Mouse (Mus musculus) thymus, adult 2 months (tissue): ENCODE data around the gene Rccd1. TPM values are rescaled to one million over a fixed set of nuclear protein-coding genes. Genes with fewer than 3 reads are reported as not detected.

Source experiments
- DNase-seq: peaks from one replicate; pipeline ENCODE4 v3.0.0; 2021
- H3K27ac ChIP-seq: fragments of 200-500 bp; 2 replicates; pipeline ENCODE4 v1.5.1; 2012; ENCODE audit warnings: low read length, control low read depth; ENCODE audit not compliant: control insufficient read depth, insufficient read depth
- H3K27me3 ChIP-seq: fragments of 200-500 bp; 2 replicates; pipeline ENCODE4 v1.6.1; 2012; ENCODE audit warnings: mild to moderate bottlenecking, low read length, moderate library complexity, mixed read lengths; ENCODE audit not compliant: control insufficient read depth, insufficient read depth
- H3K36me3 ChIP-seq: fragments of 200-500 bp; 2 replicates; pipeline ENCODE4 v1.6.1; 2012; ENCODE audit warnings: mild to moderate bottlenecking, low read length, moderate library complexity; ENCODE audit not compliant: control insufficient read depth, insufficient read depth
- H3K4me1 ChIP-seq: fragments of 200-500 bp; replicated peaks from 2 replicates; pipeline ENCODE4 v1.6.1; 2012; ENCODE audit warnings: low read length; ENCODE audit not compliant: control insufficient read depth, insufficient read depth
- H3K4me3 ChIP-seq: fragments of 200-500 bp; 2 replicates; pipeline ENCODE4 v1.5.1; 2012; ENCODE audit warnings: mild to moderate bottlenecking, low read length, control low read depth, moderate library complexity; ENCODE audit not compliant: control insufficient read depth, insufficient read depth
- CTCF ChIP-seq: fragments of 200-500 bp; IDR thresholded peaks from 2 replicates; pipeline ENCODE4 v1.5.1; 2012; ENCODE audit warnings: mild to moderate bottlenecking, control low read depth, low read length, moderate library complexity, borderline replicate concordance; ENCODE audit not compliant: control insufficient read depth, poor library complexity, insufficient read depth; ENCODE audit errors: extremely low read depth
- POLR2A ChIP-seq: fragments of 200-500 bp; IDR thresholded peaks from 2 replicates; pipeline ENCODE4 v1.6.1; 2012; ENCODE audit warnings: mild to moderate bottlenecking, low read length, control low read depth, moderate library complexity; ENCODE audit not compliant: control insufficient read depth, poor library complexity, insufficient read depth; ENCODE audit errors: extremely low read depth
- WGBS: fragments of 180-500 bp; shearing (Covaris S2); methylation state at CpG from one replicate; pipeline ENCODE4 v1.1.7; 2018; 5-methylcytosine and 5-hydroxymethylcytosine counted together
- polyA plus RNA-seq: library from polyadenylated mRNA; depleted of rRNA; stranded (reverse); fragments of >200 nt; gene quantifications from 2 replicates; pipeline ENCODE4 v1.2.3, GENCODE M21; 2012

The Rccd1 gene
- polyA plus RNA-seq, 1 experiment: 20.4 TPM

- under 1% methylated on average over 31 of the region's 31 CpGs for WGBS
- DNase-seq: peak; percentile 84
- TF ChIP-seq CTCF: 0 out of 2 replicates have a peak, but pooled peaks have one; percentile 30
- TF ChIP-seq POLR2A: no peak
Observed at GRCm38 (mm10) chr7:80370649-80371040, 46.4 kb upstream of the Rccd1 start.

GRCm38 (mm10) chr7:80369967-80370431 lies 45.7 kb upstream of the Rccd1 start:
- H3K27ac ChIP-seq: peak overlapping the region; percentile 71
- no peak for TF ChIP-seq CTCF
- no peak for TF ChIP-seq POLR2A
- peak overlapping the region; percentile 65 for H3K4me3 ChIP-seq
- DNase-seq: peak; percentile 31
- peaks cover 48% of the 10 kb centered on the region for H3K4me1 ChIP-seq
- no peaks in the 10 kb centered on the region for H3K27me3 ChIP-seq
- H3K36me3 ChIP-seq: peaks cover 16% of the 10 kb centered on the region
- WGBS: 2% methylated on average over 4 of the region's 4 CpGs

More at GRCm38 (mm10) chr7:80370649-80371040, 46.4 kb upstream of the Rccd1 start:
- Histone ChIP-seq H3K27me3 (no peaks in the 10 kb centered on the region), H3K4me3 (peak overlapping the region; percentile 65), H3K36me3 (peaks cover 16% of the 10 kb centered on the region), H3K4me1 (peaks cover 55% of the 10 kb centered on the region), H3K27ac (peak overlapping the region; percentile 71)

GRCm38 (mm10) chr7:80369461-80369860 lies 45.2 kb upstream of the Rccd1 start:
- Histone ChIP-seq H3K27ac (peak overlapping the region; percentile 59), H3K4me1 (peaks cover 43% of the 10 kb centered on the region), H3K4me3 (peak overlapping the region; percentile 10), H3K36me3 (peaks cover 16% of the 10 kb centered on the region), H3K27me3 (no peaks in the 10 kb centered on the region)
- DNase-seq: no peak
- no peak for TF ChIP-seq POLR2A
- no peak for TF ChIP-seq CTCF
- 50% methylated on average over 5 of the region's 5 CpGs for WGBS

- H3K4me1 ChIP-seq: peaks cover 37% of the 10 kb centered on the region
- WGBS: 36% methylated on average over 20 of the region's 20 CpGs
- H3K27ac ChIP-seq: peak overlapping the region; percentile 74
- DNase-seq: peak; percentile 26
- TF ChIP-seq CTCF: no peak
- no peak for TF ChIP-seq POLR2A
- H3K36me3 ChIP-seq: peaks cover 18% of the 10 kb centered on the region
- H3K4me3 ChIP-seq: peak overlapping the region; percentile 28
- H3K27me3 ChIP-seq: no peaks in the 10 kb centered on the region
Observed at GRCm38 (mm10) chr7:80368635-80369421, 44.6 kb upstream of the Rccd1 start.

GRCm38 (mm10) chr7:80368009-80368408 lies 43.8 kb upstream of the Rccd1 start:
- no peak overlapping the region for H3K27ac ChIP-seq
- H3K4me3 ChIP-seq: no peak overlapping the region
- DNase-seq: no peak
- H3K4me1 ChIP-seq: peaks cover 33% of the 10 kb centered on the region
- H3K27me3 ChIP-seq: no peaks in the 10 kb centered on the region
- TF ChIP-seq POLR2A (no peak), CTCF (no peak)
- peaks cover 24% of the 10 kb centered on the region for H3K36me3 ChIP-seq
- 96% methylated on average over 9 of the region's 9 CpGs for whole genome bisulfite sequencing

GRCm38 (mm10) chr7:80367232-80367631 lies 43.0 kb upstream of the Rccd1 start:
- H3K36me3 ChIP-seq: peaks cover 30% of the 10 kb centered on the region

GRCm38 (mm10) chr7:80365759-80366158 lies 41.5 kb upstream of the Rccd1 start:
- H3K4me1 ChIP-seq: peaks cover 25% of the 10 kb centered on the region
- no peak overlapping the region for H3K27ac ChIP-seq
- no peak for DNase-seq
- WGBS: 93% methylated on average over 2 of the region's 2 CpGs
- H3K36me3 ChIP-seq: peaks cover 42% of the 10 kb centered on the region
- H3K4me3 ChIP-seq: no peak overlapping the region
- H3K27me3 ChIP-seq: no peaks in the 10 kb centered on the region
- TF ChIP-seq POLR2A: no peak
- no peak for TF ChIP-seq CTCF

More at GRCm38 (mm10) chr7:80367232-80367631, 43.0 kb upstream of the Rccd1 start:
- no peaks in the 10 kb centered on the region for H3K27me3 ChIP-seq
- no peak overlapping the region for H3K27ac ChIP-seq
- 98% methylated on average over 7 of the region's 7 CpGs for WGBS
- DNase-seq: no peak
- TF ChIP-seq POLR2A: no peak
- no peak for TF ChIP-seq CTCF
- peaks cover 28% of the 10 kb centered on the region for H3K4me1 ChIP-seq
- no peak overlapping the region for H3K4me3 ChIP-seq
